Mouse (Mus musculus): ENCODE measurements around the gene Snx33. TPM values are rescaled to one million over a fixed set of nuclear protein-coding genes. Genes with fewer than 3 reads are reported as not detected.
A peak's percentile ranks its signal among the peaks of the same experiment; 100 is the strongest.

Snx33 gene
- total and polyA plus RNA-seq, 3 experiments: 1.7 to 3.2 (median 2.6) TPM

- peaks cover 5% of the 10 kb centered on the region for H3K9me3 ChIP-seq (replicated peaks; ENCODE audit: low read length)
- H3K4me2 ChIP-seq (ENCODE audit: insufficient read depth, low read depth, poor library complexity, severe bottlenecking): peak overlapping the region; percentile 67
- in situ Hi-C loops (cut with MboI; ENCODE audit: low pct_ligation_motif_present, low pct_unique_long_range_greater_than_20kb, low sequenced_read_pairs) (loop anchor here (5.0 kb wide), 2 partner anchors 35 to 205 kb away; no protein-coding TSS in a partner anchor), dilution Hi-C loops (cut with MboI; ENCODE audit: extremely low pct_ligation_motif_present, extremely low pct_unique_long_range_greater_than_20kb, low sequenced_read_pairs) (no loop called here)
- TF ChIP-seq TBP (conservative IDR thresholded peaks at IDR 0.05; ENCODE audit: low read depth, low read length) (peak; percentile 91; the same call in 1 of the 2 replicates), CHD2 (IDR thresholded peaks at IDR 0.05; ENCODE audit: low read length) (no peak)
- peaks cover 0 to 24% of the 10 kb centered on the region in 2 experiments for H3K36me3 ChIP-seq (replicated peaks in 1 of 2; ENCODE audit: control insufficient read depth in 1 of 2, insufficient read depth in 1 of 2, low read length in 1 of 2)
- DNase-seq (ENCODE audit: extremely low read depth): no peak
- H3K4me1 ChIP-seq (ENCODE audit: control insufficient read depth in 1 of 2, insufficient read depth in 2 of 2): peaks cover 5 to 23% of the 10 kb centered on the region in 2 experiments
- H3K27me3 ChIP-seq (replicated peaks): peaks cover 3% of the 10 kb centered on the region
- H3K4me3 ChIP-seq (replicated peaks in 1 of 3; ENCODE audit: low read depth in 2 of 3, low read length in 2 of 3, poor library complexity in 1 of 3): peak overlapping the region; percentile 61 to 99 (median 74)
- H3K27ac ChIP-seq (ENCODE audit: insufficient read depth, low read depth): no peak overlapping the region
- peaks cover 28% of the 10 kb centered on the region for H3K79me2 ChIP-seq (replicated peaks; ENCODE audit: control insufficient read depth, extremely low read depth, insufficient read depth, poor library complexity, severe bottlenecking)
- peak overlapping the region; percentile 81 for H3K9ac ChIP-seq (ENCODE audit: insufficient read depth, low read depth)
Measured at GRCm38 (mm10) chr9:56936861-56937222, 8.7 kb upstream of the Snx33 start.

- H3K9me3 ChIP-seq (replicated peaks; ENCODE audit: low read length): peaks cover 2% of the 10 kb centered on the region
- TF ChIP-seq PAX5 (IDR thresholded peaks at IDR 0.05; ENCODE audit: low read length) (no peak), MAX (IDR thresholded peaks at IDR 0.05; ENCODE audit: low read length) (no peak), MAFK (IDR thresholded peaks at IDR 0.05; ENCODE audit: insufficient replicate concordance, low read length) (peak; percentile 80)
- in situ Hi-C loops (cut with MboI; ENCODE audit: low pct_ligation_motif_present, low pct_unique_long_range_greater_than_20kb, low sequenced_read_pairs): no loop called here
Measured at GRCm38 (mm10) chr9:56930556-56930955, 2.4 kb upstream of the Snx33 start.

GRCm38 (mm10) chr9:56929496-56929895 lies 1.3 kb upstream of the Snx33 start:
- no peak for DNase-seq (ENCODE audit: extremely low read depth)
- Histone ChIP-seq H3K4me3 (replicated peaks in 1 of 3; ENCODE audit: low read depth in 2 of 3, low read length in 2 of 3, poor library complexity in 1 of 3) (no peak overlapping the region), H3K4me2 (ENCODE audit: insufficient read depth, low read depth, poor library complexity, severe bottlenecking) (no peak overlapping the region), H3K36me3 (replicated peaks in 1 of 2; ENCODE audit: control insufficient read depth in 1 of 2, insufficient read depth in 1 of 2, low read length in 1 of 2) (peaks cover 0 to 21% of the 10 kb centered on the region in 2 experiments), H3K4me1 (ENCODE audit: control insufficient read depth in 1 of 2, insufficient read depth in 2 of 2) (peaks cover 13 to 26% of the 10 kb centered on the region in 2 experiments), H3K27me3 (replicated peaks) (peaks cover 28% of the 10 kb centered on the region), H3K79me2 (replicated peaks; ENCODE audit: control insufficient read depth, extremely low read depth, insufficient read depth, poor library complexity, severe bottlenecking) (no peaks in the 10 kb centered on the region), H3K27ac (ENCODE audit: insufficient read depth, low read depth) (no peak overlapping the region), H3K9ac (ENCODE audit: insufficient read depth, low read depth) (no peak overlapping the region), H3K9me3 (replicated peaks; ENCODE audit: low read length) (no peaks in the 10 kb centered on the region)
- TF ChIP-seq JUN (IDR thresholded peaks at IDR 0.05; ENCODE audit: insufficient read depth, low read depth, low read length) (no peak), GABPA (IDR thresholded peaks at IDR 0.05; ENCODE audit: insufficient replicate concordance, low read depth, low read length) (no peak), PAX5 (IDR thresholded peaks at IDR 0.05; ENCODE audit: low read length) (no peak), MAZ (IDR thresholded peaks at IDR 0.05; ENCODE audit: low read depth, low read length) (no peak), MEF2A (IDR thresholded peaks at IDR 0.05; ENCODE audit: borderline replicate concordance, low read depth, low read length) (no peak), USF1 (IDR thresholded peaks at IDR 0.05; ENCODE audit: low read depth, low read length) (no peak), USF2 (conservative IDR thresholded peaks at IDR 0.05; ENCODE audit: low read depth, low read length) (no peak), NELFE (IDR thresholded peaks at IDR 0.05; ENCODE audit: low read depth, low read length) (no peak), MAX (IDR thresholded peaks at IDR 0.05; ENCODE audit: low read length) (no peak), ZNF384 (IDR thresholded peaks at IDR 0.05; ENCODE audit: low read depth, low read length) (no peak), CHD1 (IDR thresholded peaks at IDR 0.05; ENCODE audit: low read depth, low read length) (no peak), RCOR1 (conservative IDR thresholded peaks at IDR 0.05; ENCODE audit: low read depth, low read length) (no peak), ZMIZ1 (IDR thresholded peaks at IDR 0.05; ENCODE audit: low read depth, low read length) (no peak), EP300 (IDR thresholded peaks at IDR 0.05; ENCODE audit: low read length) (no peak), SIN3A (IDR thresholded peaks at IDR 0.05; ENCODE audit: low read length) (no peak), TBP (conservative IDR thresholded peaks at IDR 0.05; ENCODE audit: low read depth, low read length) (no peak)
- dilution Hi-C loops (cut with MboI; ENCODE audit: extremely low pct_ligation_motif_present, extremely low pct_unique_long_range_greater_than_20kb, low sequenced_read_pairs): no loop called here
- in situ Hi-C loops (cut with MboI; ENCODE audit: low pct_ligation_motif_present, low pct_unique_long_range_greater_than_20kb, low sequenced_read_pairs): no loop called here

More at GRCm38 (mm10) chr9:56930556-56930955, 2.4 kb upstream of the Snx33 start:
- dilution Hi-C loops (cut with MboI; ENCODE audit: extremely low pct_ligation_motif_present, extremely low pct_unique_long_range_greater_than_20kb, low sequenced_read_pairs): no loop called here
- Histone ChIP-seq H3K27ac (ENCODE audit: insufficient read depth, low read depth) (no peak overlapping the region), H3K79me2 (replicated peaks; ENCODE audit: control insufficient read depth, extremely low read depth, insufficient read depth, poor library complexity, severe bottlenecking) (no peaks in the 10 kb centered on the region), H3K4me2 (ENCODE audit: insufficient read depth, low read depth, poor library complexity, severe bottlenecking) (no peak overlapping the region), H3K4me3 (replicated peaks in 1 of 3; ENCODE audit: low read depth in 2 of 3, low read length in 2 of 3, poor library complexity in 1 of 3) (no peak overlapping the region), H3K4me1 (ENCODE audit: control insufficient read depth in 1 of 2, insufficient read depth in 2 of 2) (peaks cover 5 to 17% of the 10 kb centered on the region in 2 experiments; a peak in 2 of 4 replicates), H3K9ac (ENCODE audit: insufficient read depth, low read depth) (no peak overlapping the region), H3K27me3 (replicated peaks) (peaks cover 28% of the 10 kb centered on the region), H3K36me3 (replicated peaks in 1 of 2; ENCODE audit: control insufficient read depth in 1 of 2, insufficient read depth in 1 of 2, low read length in 1 of 2) (peaks cover 0 to 10% of the 10 kb centered on the region in 2 experiments)
- DNase-seq (ENCODE audit: extremely low read depth): no peak

Data from CH12.LX (cell line).